Mouse (Mus musculus) kidney, adult 2 months (tissue): ENCODE data around the gene Tedc2.

Experiments used
- CTCF ChIP-seq: fragments of 200-500 bp; conservative IDR thresholded peaks from 2 replicates; pipeline ENCODE4 v1.5.1; 2011; ENCODE audit warnings: low read depth, mild to moderate bottlenecking, control low read depth, low read length, moderate library complexity, mixed read lengths; ENCODE audit not compliant: insufficient read depth, insufficient read length
- POLR2A ChIP-seq: fragments of 200-500 bp; IDR thresholded peaks from one replicate; pipeline ENCODE4 v1.6.1; 2011; ENCODE audit warnings: low read depth, low read length, control low read depth

GRCm38 (mm10) chr17:24222653-24223052 is 2.0 kb upstream of the Tedc2 start:
- TF ChIP-seq CTCF (no peak), POLR2A (no peak)
